Mouse (Mus musculus): Measurements from ENCODE around the gene Pfpl. TPM values are rescaled to one million over a fixed set of nuclear protein-coding genes. Genes with fewer than 3 reads are reported as not detected.

Gene Pfpl
- polyA plus RNA-seq, 1 experiment from 2014 or later = not detected

- H3K27ac ChIP-seq (replicated peaks) = no peak overlapping the region
- peak; percentile 16; the same call in 1 of the 2 replicates for ATAC-seq (ENCODE audit: low FRiP score, low read depth)
- no peak overlapping the region for H3K4me2 ChIP-seq
- 28% methylated on average over 7 of the region's 7 CpGs for WGBS
- no peak overlapping the region for H3K9ac ChIP-seq
- no peaks in the 10 kb centered on the region for H3K4me1 ChIP-seq (replicated peaks)
- no peak overlapping the region for H3K4me3 ChIP-seq
- H3K9me3 ChIP-seq = no peaks in the 10 kb centered on the region
- H3K36me3 ChIP-seq = peaks cover 29% of the 10 kb centered on the region
- H3K27me3 ChIP-seq = no peaks in the 10 kb centered on the region
These were observed 38.5 kb downstream of the Pfpl start for GRCm38 (mm10) chr19:12466204-12466603.

- Histone ChIP-seq H3K4me3 (no peak overlapping the region), H3K4me2 (no peak overlapping the region), H3K9me3 (no peaks in the 10 kb centered on the region), H3K9ac (no peak overlapping the region), H3K27me3 (no peaks in the 10 kb centered on the region), H3K4me1 (replicated peaks) (no peaks in the 10 kb centered on the region), H3K27ac (replicated peaks) (no peak overlapping the region), H3K36me3 (peaks cover 36% of the 10 kb centered on the region)
- WGBS = 78% methylated on average over 5 of the region's 5 CpGs
- ATAC-seq (ENCODE audit: low FRiP score, low read depth) = no peak
These were observed 39.7 kb downstream of the Pfpl start for GRCm38 (mm10) chr19:12467436-12467835.

- Histone ChIP-seq H3K4me1 (replicated peaks) (peaks cover 11% of the 10 kb centered on the region), H3K9me3 (no peaks in the 10 kb centered on the region), H3K9ac (no peak overlapping the region), H3K27ac (replicated peaks) (no peak overlapping the region), H3K27me3 (no peaks in the 10 kb centered on the region), H3K4me3 (no peak overlapping the region), H3K36me3 (peaks cover 52% of the 10 kb centered on the region), H3K4me2 (no peak overlapping the region)
- WGBS = 60% methylated on average over 3 of the region's 3 CpGs
- ATAC-seq (ENCODE audit: low FRiP score, low read depth) = no peak
These were observed 44.2 kb downstream of the Pfpl start for GRCm38 (mm10) chr19:12471866-12472265.

- Histone ChIP-seq H3K27ac (replicated peaks) (no peak overlapping the region), H3K27me3 (no peaks in the 10 kb centered on the region), H3K9ac (no peak overlapping the region), H3K9me3 (no peaks in the 10 kb centered on the region), H3K4me2 (no peak overlapping the region), H3K4me1 (replicated peaks) (peaks cover 11% of the 10 kb centered on the region), H3K4me3 (no peak overlapping the region), H3K36me3 (peaks cover 58% of the 10 kb centered on the region)
- no peak for ATAC-seq (ENCODE audit: low FRiP score, low read depth)
- 88% methylated on average over 5 of the region's 5 CpGs for WGBS
These were observed 44.8 kb downstream of the Pfpl start for GRCm38 (mm10) chr19:12472381-12472976.

- Histone ChIP-seq H3K27ac (replicated peaks) (no peak overlapping the region), H3K4me2 (no peak overlapping the region), H3K9ac (no peak overlapping the region), H3K4me1 (replicated peaks) (peaks cover 11% of the 10 kb centered on the region), H3K27me3 (no peaks in the 10 kb centered on the region), H3K4me3 (no peak overlapping the region), H3K9me3 (no peaks in the 10 kb centered on the region), H3K36me3 (peaks cover 61% of the 10 kb centered on the region)
- 82% methylated on average over 4 of the region's 4 CpGs for WGBS
- ATAC-seq (ENCODE audit: low FRiP score, low read depth) = no peak
These were observed 45.5 kb downstream of the Pfpl start for GRCm38 (mm10) chr19:12473201-12473641.

- Histone ChIP-seq H3K4me2 (no peak overlapping the region), H3K9ac (no peak overlapping the region), H3K36me3 (peaks cover 59% of the 10 kb centered on the region), H3K4me3 (no peak overlapping the region), H3K27ac (replicated peaks) (no peak overlapping the region), H3K9me3 (no peaks in the 10 kb centered on the region), H3K27me3 (no peaks in the 10 kb centered on the region), H3K4me1 (replicated peaks) (peaks cover 11% of the 10 kb centered on the region)
- ATAC-seq (ENCODE audit: low FRiP score, low read depth) = no peak
- WGBS = 92% methylated on average over 4 of the region's 4 CpGs
These were observed 46.2 kb downstream of the Pfpl start for GRCm38 (mm10) chr19:12473951-12474350.

- Histone ChIP-seq H3K36me3 (peaks cover 63% of the 10 kb centered on the region), H3K9me3 (no peaks in the 10 kb centered on the region), H3K27me3 (no peaks in the 10 kb centered on the region), H3K4me2 (no peak overlapping the region), H3K4me1 (replicated peaks) (peaks cover 11% of the 10 kb centered on the region), H3K4me3 (no peak overlapping the region), H3K9ac (no peak overlapping the region), H3K27ac (replicated peaks) (peak overlapping the region; percentile 63)
- ATAC-seq (ENCODE audit: low FRiP score, low read depth) = peak; percentile 96
- WGBS = 53% methylated on average over 15 of the region's 15 CpGs
These were observed 47.9 kb downstream of the Pfpl start for GRCm38 (mm10) chr19:12475380-12476250.

- WGBS = 61% methylated on average over 5 of the region's 5 CpGs
- H3K4me3 ChIP-seq = no peak overlapping the region
- H3K4me2 ChIP-seq = no peak overlapping the region
- no peak overlapping the region for H3K27ac ChIP-seq (replicated peaks)
- no peak for ATAC-seq (ENCODE audit: low FRiP score, low read depth)
- no peak overlapping the region for H3K9ac ChIP-seq
- no peaks in the 10 kb centered on the region for H3K9me3 ChIP-seq
- peaks cover 69% of the 10 kb centered on the region for H3K36me3 ChIP-seq
- peaks cover 11% of the 10 kb centered on the region for H3K4me1 ChIP-seq (replicated peaks)
- H3K27me3 ChIP-seq = no peaks in the 10 kb centered on the region
These were observed 49.1 kb downstream of the Pfpl start for GRCm38 (mm10) chr19:12476721-12477270.

- no peaks in the 10 kb centered on the region for H3K27me3 ChIP-seq
- no peak overlapping the region for H3K4me3 ChIP-seq
- H3K27ac ChIP-seq (replicated peaks) = no peak overlapping the region
- no peaks in the 10 kb centered on the region for H3K9me3 ChIP-seq
- ATAC-seq (ENCODE audit: low FRiP score, low read depth) = no peak
- no peak overlapping the region for H3K4me2 ChIP-seq
- H3K36me3 ChIP-seq = peaks cover 72% of the 10 kb centered on the region
- 86% methylated on average over 6 of the region's 6 CpGs for WGBS
- peaks cover 11% of the 10 kb centered on the region for H3K4me1 ChIP-seq (replicated peaks)
- no peak overlapping the region for H3K9ac ChIP-seq
These were observed 50.7 kb downstream of the Pfpl start for GRCm38 (mm10) chr19:12478369-12478768.

Other genes with a start within 250 kb of the Pfpl start
- gene Olfr1431, start 227.3 kb upstream of the Pfpl start, polyA plus RNA-seq (2015; fragmentation: Nextera tagmentation; extraction: Ambion mirVana) = not detected in 2 replicates
- not detected in 2 replicates for gene Olfr1432, start 195.3 kb upstream of the Pfpl start, polyA plus RNA-seq (2015; fragmentation: Nextera tagmentation; extraction: Ambion mirVana)
- gene Olfr262, start 186.2 kb upstream of the Pfpl start, polyA plus RNA-seq (2015; fragmentation: Nextera tagmentation; extraction: Ambion mirVana) = not detected in 2 replicates
- not detected in 2 replicates for gene Olfr235, start 166.9 kb upstream of the Pfpl start, polyA plus RNA-seq (2015; fragmentation: Nextera tagmentation; extraction: Ambion mirVana)
- gene Olfr1434, start 148.1 kb upstream of the Pfpl start, polyA plus RNA-seq (2015; fragmentation: Nextera tagmentation; extraction: Ambion mirVana) = not detected in 2 replicates
- gene Olfr1436, start 128.8 kb upstream of the Pfpl start, polyA plus RNA-seq (2015; fragmentation: Nextera tagmentation; extraction: Ambion mirVana) = not detected in 2 replicates
- gene Olfr1437, start 102.8 kb upstream of the Pfpl start, polyA plus RNA-seq (2015; fragmentation: Nextera tagmentation; extraction: Ambion mirVana) = not detected in 2 replicates
- gene Olfr1438-ps1, start 92.0 kb upstream of the Pfpl start, polyA plus RNA-seq (2015; fragmentation: Nextera tagmentation; extraction: Ambion mirVana) = not detected in 2 replicates
- gene Olfr1440, start 40.6 kb upstream of the Pfpl start, polyA plus RNA-seq (2015; fragmentation: Nextera tagmentation; extraction: Ambion mirVana) = not detected in 2 replicates
- not detected in 2 replicates for gene Olfr1441, start 10.5 kb upstream of the Pfpl start, polyA plus RNA-seq (2015; fragmentation: Nextera tagmentation; extraction: Ambion mirVana)
- gene Mpeg1, start 32.9 kb downstream of the Pfpl start, polyA plus RNA-seq (2015; fragmentation: Nextera tagmentation; extraction: Ambion mirVana) = 0.61 and 0.88 TPM in 2 replicates
- 40.0 and 42.2 TPM in 2 replicates for gene Dtx4, start 73.5 kb downstream of the Pfpl start, polyA plus RNA-seq (2015; fragmentation: Nextera tagmentation; extraction: Ambion mirVana)
- gene Fam111a, start 117.8 kb downstream of the Pfpl start, polyA plus RNA-seq (2015; fragmentation: Nextera tagmentation; extraction: Ambion mirVana) = 6.6 and 7.9 TPM in 2 replicates
- gene Gm4952, start 172.1 kb downstream of the Pfpl start, polyA plus RNA-seq (2015; fragmentation: Nextera tagmentation; extraction: Ambion mirVana) = 0.10 and 0.31 TPM in 2 replicates
- not detected in 2 replicates for gene Glyat, start 205.4 kb downstream of the Pfpl start, polyA plus RNA-seq (2015; fragmentation: Nextera tagmentation; extraction: Ambion mirVana)
- not detected in 2 replicates for gene Olfr1442, start 242.5 kb downstream of the Pfpl start, polyA plus RNA-seq (2015; fragmentation: Nextera tagmentation; extraction: Ambion mirVana)

Data from hindbrain, embryonic 15.5 days (tissue).